Mouse (Mus musculus) stomach, postnatal 0 days (tissue): Measurements from ENCODE around the gene Phkg2. TPM values are rescaled to one million over a fixed set of nuclear protein-coding genes. Genes with fewer than 3 reads are reported as not detected.

Source experiments
- ATAC-seq: fragments of 200-750 bp; cut with Nextera tagmentation; 2 replicates; pipeline ENCODE4 v1.8.0; 2017; ENCODE audit not compliant: low FRiP score, low TSS enrichment
- DNase-seq: peaks from one replicate; pipeline ENCODE4 v3.0.0-alpha.2; 2016; ENCODE audit warnings: low spot score
- H3K27ac ChIP-seq: fragments of 300-500 bp; sonication (generic); replicated peaks from 2 replicates; pipeline ENCODE4 v1.5.1; 2014; ENCODE audit warnings: mild to moderate bottlenecking, control low read depth
- H3K27me3 ChIP-seq: fragments of 300-500 bp; sonication (generic); 2 replicates; pipeline ENCODE4 v1.6.1; 2014; ENCODE audit warnings: low read length; ENCODE audit not compliant: control insufficient read depth, insufficient read depth
- H3K36me3 ChIP-seq: fragments of 300-500 bp; sonication (generic); 2 replicates; pipeline ENCODE4 v1.6.1; 2014; ENCODE audit warnings: low read length, mixed read lengths; ENCODE audit not compliant: control insufficient read depth, insufficient read depth
- H3K4me1 ChIP-seq: fragments of 300-500 bp; sonication (generic); replicated peaks from 2 replicates; pipeline ENCODE4 v1.6.1; 2014; ENCODE audit warnings: antibody characterized with exemption; ENCODE audit not compliant: control insufficient read depth, insufficient read depth
- H3K4me2 ChIP-seq: fragments of 300-500 bp; sonication (generic); replicated peaks from 2 replicates; pipeline ENCODE4 v1.6.1; 2014; ENCODE audit warnings: low read depth, mild to moderate bottlenecking, control low read depth, moderate library complexity
- H3K4me3 ChIP-seq: fragments of 300-500 bp; sonication (generic); 2 replicates; pipeline ENCODE4 v1.5.1; 2014; ENCODE audit warnings: low read depth, low read length, control low read depth
- H3K9ac ChIP-seq: fragments of 300-500 bp; sonication (generic); 2 replicates; pipeline ENCODE4 v1.6.1; 2014; ENCODE audit warnings: mild to moderate bottlenecking, low read length, control low read depth, mixed read lengths
- H3K9me3 ChIP-seq: fragments of 300-500 bp; sonication (generic); 2 replicates; pipeline ENCODE4 v1.6.1; 2016; ENCODE audit warnings: low read length; ENCODE audit not compliant: control insufficient read depth
- CTCF ChIP-seq: IDR thresholded peaks from 2 replicates; pipeline ENCODE4 v1.5.1; 2016; ENCODE audit warnings: antibody characterized with exemption, low read depth, mild to moderate bottlenecking, moderate library complexity
- EP300 ChIP-seq: optimal IDR thresholded peaks from 2 replicates; pipeline ENCODE3; 2016; ENCODE audit warnings: antibody characterized with exemption
- WGBS: fragments of 180-500 bp; shearing (Covaris S2); extraction: QIAGEN DNeasy Blood & Tissue Kit; methylation state at CpG from one replicate; pipeline ENCODE4 v1.1.7; 2014; 5-methylcytosine and 5-hydroxymethylcytosine counted together
- polyA plus RNA-seq: library from polyadenylated mRNA; unstranded; fragments of >200 nt; fragmentation: Nextera tagmentation; extraction: Ambion mirVana; gene quantifications from 2 replicates; pipeline ENCODE4 v1.2.1, GENCODE M21; 2015

Phkg2 gene
- polyA plus RNA-seq, 1 experiment from 2014 or later: 22.6 TPM

GRCm38 (mm10) chr7:127611011-127611410, 37.9 kb downstream of the Phkg2 start:
- Histone ChIP-seq H3K9ac (no peak overlapping the region), H3K4me3 (no peak overlapping the region), H3K9me3 (no peaks in the 10 kb centered on the region), H3K36me3 (peaks cover 25% of the 10 kb centered on the region), H3K4me2 (no peak overlapping the region), H3K4me1 (no peaks in the 10 kb centered on the region), H3K27me3 (no peaks in the 10 kb centered on the region), H3K27ac (no peak overlapping the region)
- TF ChIP-seq CTCF: no peak
- TF ChIP-seq EP300: no peak
- ATAC-seq: no peak
- 98% methylated on average over 29 of the region's 29 CpGs for WGBS
- no peak for DNase-seq

- peaks cover 25% of the 10 kb centered on the region for H3K36me3 ChIP-seq
- no peak overlapping the region for H3K27ac ChIP-seq
- ATAC-seq (no peak), DNase-seq (no peak)
- H3K9ac ChIP-seq: no peak overlapping the region
- no peaks in the 10 kb centered on the region for H3K27me3 ChIP-seq
- no peak for TF ChIP-seq CTCF
- no peak for TF ChIP-seq EP300
- no peaks in the 10 kb centered on the region for H3K4me1 ChIP-seq
- no peak overlapping the region for H3K4me2 ChIP-seq
- H3K4me3 ChIP-seq: no peak overlapping the region
- WGBS: 95% methylated on average over 26 of the region's 26 CpGs
- no peaks in the 10 kb centered on the region for H3K9me3 ChIP-seq
These were observed 38.4 kb downstream of the Phkg2 start for GRCm38 (mm10) chr7:127611561-127611960.

- DNase-seq: no peak
- H3K27me3 ChIP-seq: no peaks in the 10 kb centered on the region
- no peak for ATAC-seq
- peak overlapping the region; percentile 95; the same call in 1 of the 2 replicates for H3K9ac ChIP-seq
- H3K4me1 ChIP-seq: no peaks in the 10 kb centered on the region
- no peak overlapping the region for H3K4me2 ChIP-seq
- H3K27ac ChIP-seq: no peak overlapping the region
- no peaks in the 10 kb centered on the region for H3K9me3 ChIP-seq
- 83% methylated on average over 8 of the region's 8 CpGs for WGBS
- no peak overlapping the region for H3K4me3 ChIP-seq
- no peak for TF ChIP-seq EP300
- peaks cover 18% of the 10 kb centered on the region for H3K36me3 ChIP-seq
These were observed 40.4 kb downstream of the Phkg2 start for GRCm38 (mm10) chr7:127613501-127613900.

GRCm38 (mm10) chr7:127614091-127614490, 41.0 kb downstream of the Phkg2 start:
- Histone ChIP-seq H3K4me3 (peak overlapping the region; percentile 95), H3K36me3 (peaks cover 18% of the 10 kb centered on the region), H3K9ac (peak overlapping the region; percentile 95), H3K27me3 (no peaks in the 10 kb centered on the region), H3K9me3 (no peaks in the 10 kb centered on the region), H3K4me2 (peak overlapping the region; percentile 87), H3K4me1 (no peaks in the 10 kb centered on the region), H3K27ac (no peak overlapping the region; the same call in 1 of the 2 replicates)
- DNase-seq: no peak
- no peak; the same call in 1 of the 2 replicates for ATAC-seq
- TF ChIP-seq CTCF (no peak), EP300 (no peak)
- 17% methylated on average over 8 of the region's 8 CpGs for WGBS

DNA sequence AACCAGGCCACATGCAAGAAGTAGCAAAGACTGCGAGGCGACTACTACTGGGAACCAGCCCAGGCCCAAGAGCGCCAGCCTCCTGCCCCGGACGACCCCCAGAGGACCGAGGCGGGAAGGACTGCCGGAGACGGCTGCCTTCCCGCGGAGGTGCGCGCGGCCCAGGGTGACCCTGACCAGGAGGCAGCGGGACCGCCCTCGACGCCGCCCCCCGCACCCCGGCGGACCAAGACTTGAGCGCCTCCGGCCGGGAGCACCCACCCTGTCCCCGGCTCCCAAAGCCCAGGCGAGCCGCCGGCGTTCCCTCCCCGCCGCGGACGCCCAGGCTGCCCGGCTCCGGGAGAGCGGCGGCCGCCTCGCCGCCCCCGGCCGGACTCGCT, 41.4 kb downstream of the Phkg2 start:
- TF ChIP-seq EP300: no peak
- no peak for TF ChIP-seq CTCF
- peaks cover 18% of the 10 kb centered on the region for H3K36me3 ChIP-seq
- H3K4me2 ChIP-seq: peak overlapping the region; percentile 87
- no peaks in the 10 kb centered on the region for H3K4me1 ChIP-seq
- peak overlapping the region; percentile 95 for H3K9ac ChIP-seq
- DNase-seq (peak; percentile 74), ATAC-seq (peak; percentile 61)
- 1% methylated on average over 29 of the region's 44 CpGs for WGBS
- H3K4me3 ChIP-seq: peak overlapping the region; percentile 95
- H3K27ac ChIP-seq: peak overlapping the region; percentile 83
- no peaks in the 10 kb centered on the region for H3K27me3 ChIP-seq
- no peaks in the 10 kb centered on the region for H3K9me3 ChIP-seq

DNA sequence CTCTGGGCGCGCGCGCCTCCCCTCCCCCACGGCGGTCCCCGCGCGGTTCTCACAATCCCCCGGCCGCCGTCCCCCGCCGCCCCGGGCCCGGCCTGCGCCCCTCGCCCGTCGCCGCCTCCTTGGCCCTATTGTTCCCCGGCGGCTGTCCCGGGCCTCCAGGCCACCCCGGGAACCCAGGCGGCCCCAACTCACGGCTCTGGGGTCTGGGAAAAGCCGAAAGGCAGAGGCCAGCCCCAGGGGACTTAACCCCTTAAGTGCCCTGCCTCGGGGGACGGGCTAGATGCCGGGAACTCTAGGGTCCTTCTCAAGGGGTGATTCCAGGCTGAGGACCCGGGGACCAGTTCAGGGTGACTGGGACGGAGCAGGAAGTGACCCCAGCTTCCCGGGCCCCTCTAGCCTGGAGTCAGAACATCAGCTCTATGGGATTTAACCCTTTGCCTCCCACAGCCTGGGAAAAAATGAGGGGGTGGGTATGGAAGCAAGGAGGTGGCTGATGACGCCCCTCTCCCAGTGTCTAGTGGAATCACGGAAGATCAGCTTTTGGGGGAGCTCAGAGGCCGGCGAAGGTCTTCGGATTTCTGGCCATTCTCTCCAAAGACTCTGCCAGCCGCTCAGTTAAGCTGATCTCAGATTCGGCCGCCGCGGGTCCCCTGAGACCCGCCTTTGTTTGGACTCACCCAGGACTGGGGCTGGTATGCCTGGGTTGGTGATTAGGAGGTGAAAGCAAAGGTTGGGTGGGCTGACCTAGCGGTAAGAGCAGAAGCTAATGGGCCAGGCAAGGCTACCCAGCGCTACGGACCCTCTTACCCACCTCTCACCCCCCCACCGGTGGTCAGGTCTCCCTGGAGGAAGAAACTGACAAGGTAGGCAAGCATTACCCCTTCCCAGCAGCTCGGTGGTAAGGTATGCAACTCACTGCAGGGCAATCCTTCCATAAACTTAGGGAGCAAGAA, 42.0 kb downstream of the Phkg2 start, which contains the start of gene Zfp629:
Zfp629 (minus strand) TSS at position 907 of the 953 bp plus-strand sequence.
- H3K27ac ChIP-seq: peak within 1 kb of the TSS; percentile 83
- ATAC-seq (peak; percentile 89), DNase-seq (peak; percentile 80)
- peak within 1 kb of the TSS; percentile 95 for H3K4me3 ChIP-seq
- H3K36me3 ChIP-seq: peaks cover 17% of the 10 kb centered on the region
- TF ChIP-seq CTCF: no peak
- peak; percentile 46 for TF ChIP-seq EP300
- WGBS: 2% methylated on average over 37 of the region's 50 CpGs
- no peaks in the 10 kb centered on the region for H3K9me3 ChIP-seq
- H3K4me2 ChIP-seq: peak within 1 kb of the TSS; percentile 87
- H3K4me1 ChIP-seq: no peaks in the 10 kb centered on the region
- H3K27me3 ChIP-seq: no peaks in the 10 kb centered on the region
- H3K9ac ChIP-seq: peak within 1 kb of the TSS; percentile 95
